ENCODE assay signal across 8 mouse cellular contexts in genomic region chr2:126034379-126035005, GRCm38 (mm10). TPM values are rescaled to one million over a fixed set of nuclear protein-coding genes. Genes with fewer than 3 reads are reported as not detected.
DNase-seq lines count a peak whose midpoint lies in the region; ATAC-seq lines count a peak whose summit lies in the region.

Gene Fgf7, plus strand, starts transcription at chr2:126034658.

- peak; percentile 79 for ATAC-seq in kidney, embryonic 14.5 days (ENCODE audit: low FRiP score, low TSS enrichment)
- ATAC-seq in activated CD4-positive, CD25-positive, alpha-beta regulatory T cell, adult 4 months = no peak

- H3K27me3 ChIP-seq in kidney, embryonic 14.5 days (ENCODE audit: control insufficient read depth, insufficient read depth, low read length) = no peaks in the 10 kb centered on the region

- H3K4me1 ChIP-seq in kidney, embryonic 14.5 days (ENCODE audit: control insufficient read depth, insufficient read depth, low read length) = no peaks in the 10 kb centered on the region

- H3K27ac ChIP-seq in kidney, embryonic 14.5 days (ENCODE audit: low read depth, low read length) = no peak within 1 kb of the TSS

- H3K4me3 ChIP-seq in kidney, embryonic 14.5 days (ENCODE audit: low read length) = no peak within 1 kb of the TSS; the same call in 1 of the 2 replicates

- peak; percentile 40 for DNase-seq in gastrocnemius, adult 18-20 months (ENCODE audit: low spot score)
- DNase-seq in gastrocnemius, postnatal 25 days = no peak
- DNase-seq in right cerebral cortex, adult 2 months (ENCODE audit: low spot score in 2 of 2) = peak; percentile 14 to 27
- no peak for DNase-seq in right cerebral cortex, postnatal 36 days (ENCODE audit: low spot score in 2 of 2)
- peak; percentile 45 for DNase-seq in lung, postnatal 36 days
- no peak for DNase-seq in yolk sac, embryonic 10.5 days (ENCODE audit: low spot score)

- 47% methylated on average over 15 of the region's 15 CpGs for WGBS in kidney, embryonic 14.5 days

- peak within 1 kb of the TSS; percentile 3; the same call in 1 of the 2 replicates for H3K4me2 ChIP-seq in kidney, embryonic 14.5 days (replicated peaks; ENCODE audit: low read depth, low read length)

- H3K9ac ChIP-seq in kidney, embryonic 14.5 days (ENCODE audit: low read depth, low read length) = no peak within 1 kb of the TSS

- H3K9me3 ChIP-seq in kidney, embryonic 14.5 days (ENCODE audit: control insufficient read depth, low read length) = no peaks in the 10 kb centered on the region

- H3K36me3 ChIP-seq in kidney, embryonic 14.5 days (ENCODE audit: control insufficient read depth, insufficient read depth, low read length) = no peaks in the 10 kb centered on the region

RNA-seq across cellular contexts. Expression of gene Fgf7, which starts in this region (rescaled TPM):
- 1 to 10 TPM; 2.0 to 5.3 TPM for total RNA-seq in gastrocnemius, adult 18-20 months (2021)
- total RNA-seq in gastrocnemius, postnatal 25 days (2021) = 1 to 10 TPM; 2.9 to 3.3 TPM
- polyA plus RNA-seq in kidney, embryonic 14.5 days (2014; fragmentation: Nextera tagmentation; extraction: Ambion mirVana) = 0.30 and 0.80 TPM in 2 replicates
- polyA plus RNA-seq in activated CD4-positive, CD25-positive, alpha-beta regulatory T cell, adult 4 months (2017; shearing (Covaris generic)) = under 1 TPM in 1 of 2 experiments, not detected in 1; 0.41 TPM

Comparison
In these comparisons a context has a peak if more than half of its experiments do, and no peak if none do; other contexts are left out.
1. DNase-seq: peak in gastrocnemius, adult 18-20 months (single experiment), right cerebral cortex, adult 2 months (2 of 2) and lung, postnatal 36 days (single experiment); none in gastrocnemius, postnatal 25 days (single experiment), right cerebral cortex, postnatal 36 days (0 of 2) and yolk sac, embryonic 10.5 days (single experiment).
2. Peak in ATAC-seq and H3K4me2 ChIP-seq in kidney, embryonic 14.5 days; RNA of the gene not detected or under 1 TPM.